Mouse (Mus musculus): Measurements from ENCODE around the gene 4921504E06Rik. TPM values are rescaled to one million over a fixed set of nuclear protein-coding genes. Genes with fewer than 3 reads are reported as not detected.
A peak's percentile ranks its signal among the peaks of the same experiment; 100 is the strongest.

Gene 4921504E06Rik
- total and polyA plus RNA-seq, 2 experiments = not detected

DNA sequence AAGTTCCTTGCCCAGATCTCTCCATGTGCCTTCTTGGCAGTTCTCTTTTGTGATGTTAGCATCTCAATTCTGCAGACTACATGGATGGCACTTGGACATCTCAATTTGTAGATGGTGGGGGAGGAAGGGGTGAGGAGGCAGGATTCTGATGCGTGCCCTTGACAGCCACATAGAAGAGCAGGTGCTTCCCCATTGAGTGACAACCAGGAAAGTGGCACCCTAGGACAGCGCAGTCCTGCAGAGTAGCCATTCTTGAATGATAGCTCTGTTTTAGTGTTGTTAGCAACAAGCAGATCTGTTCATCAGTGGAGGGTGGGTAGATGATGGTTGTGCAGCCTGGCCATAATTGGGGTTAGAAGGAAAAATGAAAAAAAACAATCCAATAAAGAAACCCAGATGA is 33.1 kb downstream of the 4921504E06Rik start:
- TF ChIP-seq CTCF (IDR thresholded peaks at IDR 0.05; ENCODE audit: low read depth, low read length) = no peak
- no peak for TF ChIP-seq POLR2A (IDR thresholded peaks at IDR 0.05; ENCODE audit: extremely low read depth, insufficient read depth, low read length)
- no peaks in the 10 kb centered on the region for H3K79me2 ChIP-seq (ENCODE audit: control insufficient read depth, insufficient read depth, low read length)
- H3K27ac ChIP-seq (replicated peaks; ENCODE audit: insufficient read depth, low read depth, low read length) = no peak overlapping the region
- no peak overlapping the region for H3K4me3 ChIP-seq (ENCODE audit: insufficient read depth, low read depth, low read length)
- H3K36me3 ChIP-seq (ENCODE audit: control insufficient read depth, insufficient read depth, low read length) = no peaks in the 10 kb centered on the region
- H3K4me1 ChIP-seq (ENCODE audit: control insufficient read depth, insufficient read depth, low read length) = peaks cover 4% of the 10 kb centered on the region; the same call in 1 of the 2 replicates
- no peak for DNase-seq (ENCODE audit: extremely low read depth, low read depth, low spot score)
- 82% methylated on average over 2 of the region's 2 CpGs for WGBS
- H3K9ac ChIP-seq (ENCODE audit: low read depth, low read length) = no peak overlapping the region
- 0 out of 2 replicates have a peak, but pooled peaks cover 2% of the 10 kb centered on the region for H3K27me3 ChIP-seq (ENCODE audit: control insufficient read depth, insufficient read depth, low read length)

- Histone ChIP-seq H3K27ac (replicated peaks; ENCODE audit: insufficient read depth, low read depth, low read length) (no peak overlapping the region), H3K4me3 (ENCODE audit: insufficient read depth, low read depth, low read length) (no peak overlapping the region), H3K9ac (ENCODE audit: low read depth, low read length) (no peak overlapping the region), H3K36me3 (ENCODE audit: control insufficient read depth, insufficient read depth, low read length) (no peaks in the 10 kb centered on the region), H3K4me1 (ENCODE audit: control insufficient read depth, insufficient read depth, low read length) (peaks cover 4% of the 10 kb centered on the region; the same call in 1 of the 2 replicates), H3K79me2 (ENCODE audit: control insufficient read depth, insufficient read depth, low read length) (no peaks in the 10 kb centered on the region), H3K27me3 (ENCODE audit: control insufficient read depth, insufficient read depth, low read length) (0 out of 2 replicates have a peak, but pooled peaks cover 2% of the 10 kb centered on the region)
- 6% methylated on average over 7 of the region's 7 CpGs for WGBS
- TF ChIP-seq POLR2A (IDR thresholded peaks at IDR 0.05; ENCODE audit: extremely low read depth, insufficient read depth, low read length) (no peak), CTCF (IDR thresholded peaks at IDR 0.05; ENCODE audit: low read depth, low read length) (peak; percentile 56)
- DNase-seq (ENCODE audit: extremely low read depth, low read depth, low spot score) = peak; percentile 34
Observed at GRCm38 (mm10) chr2:19519768-19520167, 33.9 kb downstream of the 4921504E06Rik start.

DNA sequence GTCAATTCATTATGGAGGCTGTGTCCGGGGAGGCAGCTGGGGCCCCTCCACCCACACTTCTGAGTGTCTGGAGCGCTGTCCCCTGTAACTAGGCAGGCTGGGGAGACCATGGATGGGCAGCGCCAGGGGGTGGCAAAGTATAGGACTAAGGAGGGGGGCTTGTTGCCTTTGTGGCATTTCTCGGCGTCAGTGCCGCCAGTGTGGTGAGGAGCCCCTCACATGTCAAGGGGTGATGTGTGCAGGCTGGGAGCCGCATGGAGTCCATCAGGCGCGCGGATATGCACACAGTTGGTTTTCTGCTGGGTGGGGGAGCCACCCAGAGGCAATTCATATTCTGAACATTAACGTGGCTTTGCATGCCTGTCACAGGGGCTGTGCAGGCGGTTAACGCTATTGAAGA is 35.8 kb downstream of the 4921504E06Rik start:
- 0 out of 2 replicates have a peak, but pooled peaks cover 2% of the 10 kb centered on the region for H3K27me3 ChIP-seq (ENCODE audit: control insufficient read depth, insufficient read depth, low read length)
- H3K36me3 ChIP-seq (ENCODE audit: control insufficient read depth, insufficient read depth, low read length) = no peaks in the 10 kb centered on the region
- no peak overlapping the region for H3K27ac ChIP-seq (replicated peaks; ENCODE audit: insufficient read depth, low read depth, low read length)
- no peak for TF ChIP-seq POLR2A (IDR thresholded peaks at IDR 0.05; ENCODE audit: extremely low read depth, insufficient read depth, low read length)
- no peak for TF ChIP-seq CTCF (IDR thresholded peaks at IDR 0.05; ENCODE audit: low read depth, low read length)
- H3K79me2 ChIP-seq (ENCODE audit: control insufficient read depth, insufficient read depth, low read length) = no peaks in the 10 kb centered on the region
- no peak for DNase-seq (ENCODE audit: extremely low read depth, low read depth, low spot score)
- WGBS = 50% methylated on average over 13 of the region's 13 CpGs
- H3K4me3 ChIP-seq (ENCODE audit: insufficient read depth, low read depth, low read length) = no peak overlapping the region
- no peak overlapping the region for H3K9ac ChIP-seq (ENCODE audit: low read depth, low read length)
- H3K4me1 ChIP-seq (ENCODE audit: control insufficient read depth, insufficient read depth, low read length) = no peaks in the 10 kb centered on the region

GRCm38 (mm10) chr2:19512381-19512780 is 41.3 kb downstream of the 4921504E06Rik start:
- H3K36me3 ChIP-seq (ENCODE audit: control insufficient read depth, insufficient read depth, low read length) = no peaks in the 10 kb centered on the region
- H3K4me3 ChIP-seq (ENCODE audit: insufficient read depth, low read depth, low read length) = no peak overlapping the region
- H3K27ac ChIP-seq (replicated peaks; ENCODE audit: insufficient read depth, low read depth, low read length) = no peak overlapping the region
- H3K4me1 ChIP-seq (ENCODE audit: control insufficient read depth, insufficient read depth, low read length) = no peaks in the 10 kb centered on the region
- H3K9ac ChIP-seq (ENCODE audit: low read depth, low read length) = no peak overlapping the region
- H3K79me2 ChIP-seq (ENCODE audit: control insufficient read depth, insufficient read depth, low read length) = no peaks in the 10 kb centered on the region
- TF ChIP-seq CTCF (IDR thresholded peaks at IDR 0.05; ENCODE audit: low read depth, low read length) (no peak), POLR2A (IDR thresholded peaks at IDR 0.05; ENCODE audit: extremely low read depth, insufficient read depth, low read length) (no peak)
- H3K27me3 ChIP-seq (ENCODE audit: control insufficient read depth, insufficient read depth, low read length) = no peaks in the 10 kb centered on the region
- DNase-seq (ENCODE audit: extremely low read depth, low read depth, low spot score) = no peak
- 48% methylated on average over 5 of the region's 5 CpGs for WGBS

GRCm38 (mm10) chr2:19511032-19511431 is 42.7 kb downstream of the 4921504E06Rik start:
- 64% methylated on average over 5 of the region's 5 CpGs for WGBS
- H3K36me3 ChIP-seq (ENCODE audit: control insufficient read depth, insufficient read depth, low read length) = no peaks in the 10 kb centered on the region
- H3K79me2 ChIP-seq (ENCODE audit: control insufficient read depth, insufficient read depth, low read length) = no peaks in the 10 kb centered on the region
- H3K27me3 ChIP-seq (ENCODE audit: control insufficient read depth, insufficient read depth, low read length) = no peaks in the 10 kb centered on the region
- TF ChIP-seq POLR2A (IDR thresholded peaks at IDR 0.05; ENCODE audit: extremely low read depth, insufficient read depth, low read length) (no peak), CTCF (IDR thresholded peaks at IDR 0.05; ENCODE audit: low read depth, low read length) (no peak)
- no peak overlapping the region for H3K27ac ChIP-seq (replicated peaks; ENCODE audit: insufficient read depth, low read depth, low read length)
- DNase-seq (ENCODE audit: extremely low read depth, low read depth, low spot score) = no peak
- no peak overlapping the region for H3K4me3 ChIP-seq (ENCODE audit: insufficient read depth, low read depth, low read length)
- no peak overlapping the region for H3K9ac ChIP-seq (ENCODE audit: low read depth, low read length)
- H3K4me1 ChIP-seq (ENCODE audit: control insufficient read depth, insufficient read depth, low read length) = no peaks in the 10 kb centered on the region

DNA sequence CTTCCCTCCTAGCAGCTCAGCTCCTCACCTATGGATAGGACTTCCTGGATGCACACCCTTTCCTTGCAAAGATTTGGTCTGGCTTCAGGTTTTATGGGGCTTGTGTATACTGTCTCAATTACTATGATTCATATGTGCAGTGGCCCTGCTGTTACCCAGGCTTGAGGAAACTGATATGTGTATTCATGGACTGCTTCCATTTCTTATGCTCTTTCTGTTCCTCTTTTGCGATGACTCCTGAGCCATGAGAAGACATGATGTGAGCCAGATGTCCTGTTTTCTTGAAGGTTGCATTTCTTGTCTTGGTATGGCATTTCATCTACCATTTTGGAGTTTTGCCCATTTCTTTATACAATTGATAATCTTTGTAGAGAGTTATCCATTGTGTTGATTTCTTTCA is 48.0 kb downstream of the 4921504E06Rik start:
- TF ChIP-seq CTCF (IDR thresholded peaks at IDR 0.05; ENCODE audit: low read depth, low read length) (no peak), POLR2A (IDR thresholded peaks at IDR 0.05; ENCODE audit: extremely low read depth, insufficient read depth, low read length) (no peak)
- H3K27me3 ChIP-seq (ENCODE audit: control insufficient read depth, insufficient read depth, low read length) = no peaks in the 10 kb centered on the region
- no peaks in the 10 kb centered on the region for H3K36me3 ChIP-seq (ENCODE audit: control insufficient read depth, insufficient read depth, low read length)
- H3K79me2 ChIP-seq (ENCODE audit: control insufficient read depth, insufficient read depth, low read length) = no peaks in the 10 kb centered on the region
- H3K9ac ChIP-seq (ENCODE audit: low read depth, low read length) = no peak overlapping the region
- H3K27ac ChIP-seq (replicated peaks; ENCODE audit: insufficient read depth, low read depth, low read length) = no peak overlapping the region
- 89% methylated on average over 1 of the region's 1 CpGs for WGBS
- no peaks in the 10 kb centered on the region for H3K4me1 ChIP-seq (ENCODE audit: control insufficient read depth, insufficient read depth, low read length)
- no peak for DNase-seq (ENCODE audit: extremely low read depth, low read depth, low spot score)
- H3K4me3 ChIP-seq (ENCODE audit: insufficient read depth, low read depth, low read length) = no peak overlapping the region
